Mouse (Mus musculus) spleen, postnatal 14 days (tissue): ENCODE measurements around the gene Slc25a31.

ENCODE experiments used
- DNase-seq, 2 experiments: peaks; one replicate each; pipeline ENCODE4 v3.0.0; 2021 to 2022; ENCODE audit warnings: low spot score in 2 of 2

Slc25a31 gene

GRCm38 (mm10) chr3:40708655-40709054 lies at the start of gene Slc25a31:
Slc25a31 (plus strand) TSS chr3:40708855.
- DNase-seq, result no peak

GRCm38 (mm10) chr3:40660231-40660630 lies 48.4 kb upstream of the Slc25a31 start:
- no peak for DNase-seq

GRCm38 (mm10) chr3:40666109-40666508 lies 42.5 kb upstream of the Slc25a31 start:
- no peak for DNase-seq

GRCm38 (mm10) chr3:40666861-40667719 lies 41.6 kb upstream of the Slc25a31 start:
- no peak for DNase-seq

DNA sequence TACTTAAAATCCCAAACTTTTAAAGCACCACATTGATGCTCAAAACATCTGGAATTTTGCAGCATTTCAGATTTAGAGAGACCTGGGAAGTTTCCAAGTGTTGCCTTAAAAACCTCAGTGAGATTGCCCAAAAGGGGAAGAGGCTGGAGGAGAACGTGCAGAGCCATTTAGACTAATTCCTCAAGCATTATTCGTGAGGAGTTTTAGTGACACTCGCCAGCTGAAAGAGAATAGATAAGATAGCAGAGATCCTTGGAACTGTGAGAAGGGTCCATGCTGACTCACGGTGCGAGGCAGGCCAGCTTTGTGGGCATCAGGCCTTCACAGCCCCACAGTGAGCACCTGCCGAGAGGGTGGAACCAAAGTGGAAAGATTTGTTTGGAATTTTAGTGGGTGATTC lies 39.8 kb upstream of the Slc25a31 start:
- no peak for DNase-seq

- no peak for DNase-seq
Measured at GRCm38 (mm10) chr3:40669395-40669794, 39.3 kb upstream of the Slc25a31 start.

GRCm38 (mm10) chr3:40673515-40673914 lies 35.1 kb upstream of the Slc25a31 start:
- no peak for DNase-seq

- DNase-seq, result no peak
Measured at GRCm38 (mm10) chr3:40674873-40675405, 33.7 kb upstream of the Slc25a31 start.

GRCm38 (mm10) chr3:40678856-40679255 lies 29.8 kb upstream of the Slc25a31 start:
- DNase-seq, result no peak

DNA sequence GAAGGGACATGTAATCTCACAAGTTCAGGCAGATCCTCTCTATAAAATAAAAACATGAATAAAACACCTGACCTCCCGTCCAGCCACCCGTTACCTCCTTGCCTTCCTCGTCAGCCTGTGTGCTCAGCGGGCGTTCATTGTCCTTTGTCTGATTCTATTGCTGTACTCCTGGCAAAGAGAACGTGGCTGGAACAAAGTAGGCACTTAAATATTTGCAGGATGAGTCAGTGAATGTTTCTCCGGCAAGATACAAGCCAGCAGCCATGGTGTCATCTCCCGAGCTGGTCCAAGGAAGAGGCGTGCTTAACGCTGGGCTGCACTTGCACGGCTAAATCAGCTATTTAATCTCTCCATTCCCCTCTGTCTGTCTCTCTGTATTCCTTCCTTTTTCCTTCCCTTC lies 26.3 kb upstream of the Slc25a31 start:
- DNase-seq, result no peak

DNA sequence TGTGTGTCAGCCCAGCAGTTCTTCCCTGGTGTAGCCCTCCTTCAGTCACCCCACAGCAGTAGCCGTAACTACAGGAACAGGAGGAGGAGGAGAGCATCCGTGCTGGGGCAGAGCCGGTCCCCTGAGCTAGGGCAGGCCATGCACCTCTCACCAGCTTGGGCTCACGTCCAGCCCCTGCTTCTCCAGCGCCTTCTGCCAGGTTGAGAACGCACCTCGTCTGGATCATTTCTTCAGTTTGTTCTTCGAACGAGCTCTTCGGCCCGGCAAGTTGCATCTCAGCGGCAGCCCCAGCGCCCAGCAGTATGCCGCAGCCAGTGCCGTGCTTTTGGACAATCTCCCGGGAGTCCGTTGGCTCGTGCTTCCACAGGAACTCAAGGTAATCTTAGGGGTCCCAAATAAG lies 25.5 kb upstream of the Slc25a31 start:
- DNase-seq, result no peak

- DNase-seq, result no peak
Measured at GRCm38 (mm10) chr3:40685855-40686515, 22.7 kb upstream of the Slc25a31 start.

DNA sequence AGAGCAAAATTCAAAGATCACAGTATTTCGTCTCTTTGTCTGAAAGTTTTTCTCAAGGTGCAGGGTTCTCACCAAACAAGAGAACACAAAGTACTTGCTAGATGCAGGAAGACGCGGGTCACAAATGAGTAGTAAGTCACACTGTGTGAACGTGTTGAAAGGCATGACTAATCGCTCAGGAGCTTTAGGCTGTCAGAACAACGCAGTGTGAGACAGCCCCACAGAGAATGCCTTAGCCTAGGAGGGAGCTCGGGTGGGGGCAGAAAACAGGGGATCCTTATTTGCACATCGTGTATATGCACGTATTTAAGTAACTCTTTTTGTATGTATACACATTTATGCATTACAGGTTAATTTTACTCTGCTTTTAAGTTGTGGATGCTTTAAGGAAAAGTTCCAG lies 21.8 kb upstream of the Slc25a31 start:
- no peak for DNase-seq

GRCm38 (mm10) chr3:40687588-40687987 lies 21.1 kb upstream of the Slc25a31 start:
- no peak for DNase-seq

- DNase-seq, result no peak
Measured at GRCm38 (mm10) chr3:40691566-40691965, 17.1 kb upstream of the Slc25a31 start.

DNA sequence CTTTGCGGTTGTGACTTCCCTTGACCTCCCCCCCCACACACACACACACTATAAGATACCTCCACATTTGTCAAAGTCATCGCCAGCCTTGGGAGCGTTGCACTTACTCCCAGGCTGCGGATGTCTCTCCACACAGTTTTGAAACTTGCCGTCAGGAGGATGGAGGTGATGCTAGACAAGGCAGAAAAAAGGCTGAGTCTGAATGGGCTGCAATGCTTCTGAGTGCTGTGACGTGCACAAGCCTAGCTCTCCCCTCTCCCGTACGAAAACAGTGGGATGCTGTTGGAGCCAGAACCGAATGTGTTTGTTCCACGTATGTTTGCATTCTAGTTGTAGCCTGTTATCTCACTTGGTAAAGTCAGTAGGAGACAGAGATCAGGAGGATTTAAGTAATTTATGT lies 15.2 kb upstream of the Slc25a31 start:
- no peak for DNase-seq

DNA sequence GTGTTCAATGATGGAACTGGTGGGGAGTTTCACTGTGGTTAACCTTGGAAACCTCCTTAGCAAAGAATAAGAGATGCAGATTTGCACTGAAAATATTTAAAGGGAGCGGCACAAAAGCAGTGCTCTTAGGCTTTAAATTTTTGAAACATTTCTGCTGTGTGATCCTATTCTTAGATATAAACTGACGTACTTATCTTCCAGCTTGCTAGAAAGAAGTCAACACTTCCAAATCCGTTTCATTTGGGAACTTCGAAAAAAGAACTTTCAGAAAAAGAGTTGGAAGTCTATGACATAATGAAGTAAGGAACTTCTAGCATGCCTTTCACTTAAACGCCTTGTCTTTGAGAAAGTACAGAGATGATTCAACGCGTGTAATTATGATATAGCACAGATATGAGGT lies 14.7 kb upstream of the Slc25a31 start:
- DNase-seq, result no peak

- DNase-seq, result no peak
Measured at GRCm38 (mm10) chr3:40694438-40694837, 14.2 kb upstream of the Slc25a31 start.

GRCm38 (mm10) chr3:40695162-40695561 lies 13.5 kb upstream of the Slc25a31 start:
- no peak for DNase-seq

GRCm38 (mm10) chr3:40698834-40699233 lies 9.8 kb upstream of the Slc25a31 start:
- DNase-seq, result no peak

GRCm38 (mm10) chr3:40704816-40705430 lies 3.7 kb upstream of the Slc25a31 start:
- no peak for DNase-seq

GRCm38 (mm10) chr3:40716056-40716455 lies 7.4 kb downstream of the Slc25a31 start:
- DNase-seq, result no peak
